Mouse (Mus musculus): ENCODE measurements around the gene Vwa2. TPM values are rescaled to one million over a fixed set of nuclear protein-coding genes. Genes with fewer than 3 reads are reported as not detected.

Vwa2 gene
- 0.11 and 0.14 TPM in 2 replicates for polyA plus RNA-seq (2014; fragmentation: Nextera tagmentation; extraction: Ambion mirVana)

DNA sequence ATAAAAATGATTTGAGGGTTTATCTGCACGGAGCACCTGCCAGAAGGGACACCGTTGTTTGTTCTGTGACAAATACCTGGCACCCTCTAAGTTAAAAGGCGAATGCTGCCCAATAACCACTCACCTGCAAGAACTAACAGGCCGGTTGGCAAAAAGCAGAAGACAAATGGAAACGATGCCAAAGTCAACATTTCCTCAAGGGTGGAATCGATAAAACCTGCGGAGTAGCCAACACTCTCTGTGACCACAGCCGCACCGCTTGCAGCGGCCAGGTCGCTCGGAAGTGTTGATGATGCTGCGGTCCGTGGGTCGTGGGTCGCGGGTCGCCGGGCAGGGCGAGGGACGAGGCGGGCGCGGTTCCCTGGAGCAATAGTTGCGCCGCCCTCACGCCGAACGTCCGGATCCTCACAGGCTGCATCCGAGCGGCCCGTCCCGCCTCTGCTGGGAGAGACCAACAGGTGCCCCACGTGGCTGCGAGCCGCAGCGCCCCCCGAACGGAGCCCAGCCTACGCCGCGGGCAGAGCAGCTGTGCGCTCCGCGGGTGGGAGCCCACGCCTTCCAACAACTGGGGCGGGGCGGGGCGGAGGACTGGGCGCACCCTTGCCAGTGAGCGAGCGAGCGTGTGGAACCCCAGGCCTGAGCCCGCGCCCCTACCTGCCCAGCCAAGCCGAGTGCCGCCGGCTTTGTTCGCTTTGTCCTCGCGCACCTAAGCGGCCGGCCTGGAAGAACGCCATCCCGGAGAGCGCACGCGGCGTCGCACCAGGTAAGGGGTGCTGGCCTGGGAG lies at the start of gene Vwa2:
Vwa2 (plus strand) TSS at position 434 of the 785 bp plus-strand sequence.
- Histone ChIP-seq H3K27ac (ENCODE audit: low read depth, low read length) (no peak within 1 kb of the TSS), H3K9ac (ENCODE audit: low read depth, low read length) (0 out of 2 replicates have a peak within 1 kb of the TSS, but pooled peaks have one; percentile 43), H3K4me3 (ENCODE audit: low read depth, low read length) (peak within 1 kb of the TSS; percentile 58), H3K4me1 (ENCODE audit: control insufficient read depth, insufficient read depth, low read length) (peaks cover 10% of the 10 kb centered on the region), H3K4me2 (peak within 1 kb of the TSS; percentile 98), H3K9me3 (replicated peaks; ENCODE audit: control insufficient read depth, low read length) (no peaks in the 10 kb centered on the region), H3K36me3 (ENCODE audit: control insufficient read depth, insufficient read depth, low read length) (no peaks in the 10 kb centered on the region), H3K27me3 (ENCODE audit: control insufficient read depth, insufficient read depth, low read length) (peaks cover 57% of the 10 kb centered on the region)
- WGBS (ENCODE audit: insufficient replicate concordance), result 3% methylated on average over 70 of the region's 71 CpGs
- peak; percentile 35; the same call in 1 of the 2 replicates for ATAC-seq (replicated peaks; ENCODE audit: insufficient number of reproducible peaks, low FRiP score, low TSS enrichment)

DNA sequence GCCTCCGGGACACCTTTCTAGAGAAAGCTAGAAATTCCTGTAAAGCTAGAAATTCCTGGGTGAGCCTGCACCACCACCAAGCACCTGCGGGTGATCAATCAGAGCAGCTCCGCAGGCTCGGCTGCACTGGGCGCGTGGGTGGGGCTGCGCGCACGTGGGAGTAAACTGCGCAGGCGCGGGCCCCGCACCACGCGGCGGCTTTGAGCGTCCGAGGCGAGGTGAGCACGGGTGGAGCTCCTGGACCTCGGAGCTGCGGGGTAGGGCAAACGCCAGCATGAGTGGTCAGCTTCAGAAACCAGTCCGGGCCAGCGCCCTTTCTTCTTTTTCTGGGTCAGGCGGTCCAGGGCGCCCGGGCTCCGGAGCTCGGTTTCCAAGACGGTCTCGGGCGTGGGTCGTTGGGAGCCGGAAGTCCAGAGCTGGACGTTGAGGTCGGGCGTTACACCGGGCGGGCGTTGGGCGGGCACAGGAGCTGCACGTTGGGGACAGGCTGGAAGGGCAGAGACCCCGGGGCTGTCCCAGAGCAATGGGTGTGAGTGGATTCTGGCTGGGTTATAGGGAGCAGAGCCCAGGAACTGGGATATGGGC lies 47.9 kb upstream of the Vwa2 start, which contains the start of gene Tdrd1:
Tdrd1 (plus strand) TSS at position 163 of the 585 bp plus-strand sequence.
- Histone ChIP-seq H3K9ac (ENCODE audit: low read depth, low read length) (no peak within 1 kb of the TSS), H3K4me1 (ENCODE audit: control insufficient read depth, insufficient read depth, low read length) (peaks cover 1% of the 10 kb centered on the region; the same call in 1 of the 2 replicates), H3K4me2 (peak within 1 kb of the TSS; percentile 60), H3K27ac (ENCODE audit: low read depth, low read length) (no peak within 1 kb of the TSS), H3K9me3 (replicated peaks; ENCODE audit: control insufficient read depth, low read length) (no peaks in the 10 kb centered on the region), H3K36me3 (ENCODE audit: control insufficient read depth, insufficient read depth, low read length) (no peaks in the 10 kb centered on the region), H3K27me3 (ENCODE audit: control insufficient read depth, insufficient read depth, low read length) (peaks cover 9% of the 10 kb centered on the region), H3K4me3 (ENCODE audit: low read depth, low read length) (peak within 1 kb of the TSS; percentile 25; the same call in 1 of the 2 replicates)
- 39% methylated on average over 41 of the region's 44 CpGs for WGBS (ENCODE audit: insufficient replicate concordance)
- no peak for ATAC-seq (replicated peaks; ENCODE audit: insufficient number of reproducible peaks, low FRiP score, low TSS enrichment)

DNA sequence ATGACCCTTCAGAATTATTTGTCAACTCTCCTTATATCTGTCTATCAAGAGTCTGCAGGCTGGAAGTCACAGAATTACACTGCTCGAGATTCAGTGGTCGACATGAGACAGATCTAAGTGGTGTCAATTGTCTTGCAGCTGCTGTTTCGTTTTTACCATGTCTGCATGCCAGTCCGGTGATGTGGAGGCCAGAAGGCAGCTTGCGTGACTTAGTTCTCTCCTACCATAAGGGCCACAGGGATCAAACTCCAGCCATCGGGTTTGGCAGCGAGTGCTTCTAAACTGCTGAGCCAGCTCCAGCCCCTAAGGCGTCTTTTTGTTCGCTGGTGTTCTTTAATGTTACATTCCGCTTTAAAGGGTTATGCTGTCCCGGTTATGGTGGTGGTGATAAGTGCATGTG lies 45.7 kb upstream of the Vwa2 start:
- no peak overlapping the region for H3K4me2 ChIP-seq
- no peak for ATAC-seq (replicated peaks; ENCODE audit: insufficient number of reproducible peaks, low FRiP score, low TSS enrichment)
- WGBS (ENCODE audit: insufficient replicate concordance), result 75% methylated on average over 11 of the region's 11 CpGs

GRCm38 (mm10) chr19:56829267-56829666 lies 44.8 kb upstream of the Vwa2 start:
- Histone ChIP-seq H3K9me3 (replicated peaks; ENCODE audit: control insufficient read depth, low read length) (no peaks in the 10 kb centered on the region), H3K27ac (ENCODE audit: low read depth, low read length) (no peak overlapping the region), H3K4me3 (ENCODE audit: low read depth, low read length) (no peak overlapping the region), H3K27me3 (ENCODE audit: control insufficient read depth, insufficient read depth, low read length) (peaks cover 9% of the 10 kb centered on the region), H3K4me2 (no peak overlapping the region), H3K9ac (ENCODE audit: low read depth, low read length) (no peak overlapping the region), H3K4me1 (ENCODE audit: control insufficient read depth, insufficient read depth, low read length) (no peaks in the 10 kb centered on the region; the same call in 1 of the 2 replicates), H3K36me3 (ENCODE audit: control insufficient read depth, insufficient read depth, low read length) (no peaks in the 10 kb centered on the region)
- no peak for ATAC-seq (replicated peaks; ENCODE audit: insufficient number of reproducible peaks, low FRiP score, low TSS enrichment)
- WGBS (ENCODE audit: insufficient replicate concordance), result 85% methylated on average over 9 of the region's 9 CpGs

More for the DNA sequence above, 45.7 kb upstream of the Vwa2 start:
- Histone ChIP-seq H3K9ac (ENCODE audit: low read depth, low read length) (no peak overlapping the region), H3K4me1 (ENCODE audit: control insufficient read depth, insufficient read depth, low read length) (no peaks in the 10 kb centered on the region; the same call in 1 of the 2 replicates), H3K4me3 (ENCODE audit: low read depth, low read length) (no peak overlapping the region), H3K9me3 (replicated peaks; ENCODE audit: control insufficient read depth, low read length) (no peaks in the 10 kb centered on the region), H3K36me3 (ENCODE audit: control insufficient read depth, insufficient read depth, low read length) (no peaks in the 10 kb centered on the region), H3K27ac (ENCODE audit: low read depth, low read length) (no peak overlapping the region), H3K27me3 (ENCODE audit: control insufficient read depth, insufficient read depth, low read length) (peaks cover 9% of the 10 kb centered on the region)

GRCm38 (mm10) chr19:56830163-56830562 lies 43.9 kb upstream of the Vwa2 start:
- WGBS (ENCODE audit: insufficient replicate concordance), result 89% methylated on average over 4 of the region's 4 CpGs
- Histone ChIP-seq H3K9me3 (replicated peaks; ENCODE audit: control insufficient read depth, low read length) (no peaks in the 10 kb centered on the region), H3K9ac (ENCODE audit: low read depth, low read length) (no peak overlapping the region), H3K4me2 (no peak overlapping the region), H3K27me3 (ENCODE audit: control insufficient read depth, insufficient read depth, low read length) (peaks cover 9% of the 10 kb centered on the region), H3K4me1 (ENCODE audit: control insufficient read depth, insufficient read depth, low read length) (no peaks in the 10 kb centered on the region; the same call in 1 of the 2 replicates), H3K36me3 (ENCODE audit: control insufficient read depth, insufficient read depth, low read length) (no peaks in the 10 kb centered on the region), H3K27ac (ENCODE audit: low read depth, low read length) (no peak overlapping the region), H3K4me3 (ENCODE audit: low read depth, low read length) (no peak overlapping the region)
- ATAC-seq (replicated peaks; ENCODE audit: insufficient number of reproducible peaks, low FRiP score, low TSS enrichment), result no peak

DNA sequence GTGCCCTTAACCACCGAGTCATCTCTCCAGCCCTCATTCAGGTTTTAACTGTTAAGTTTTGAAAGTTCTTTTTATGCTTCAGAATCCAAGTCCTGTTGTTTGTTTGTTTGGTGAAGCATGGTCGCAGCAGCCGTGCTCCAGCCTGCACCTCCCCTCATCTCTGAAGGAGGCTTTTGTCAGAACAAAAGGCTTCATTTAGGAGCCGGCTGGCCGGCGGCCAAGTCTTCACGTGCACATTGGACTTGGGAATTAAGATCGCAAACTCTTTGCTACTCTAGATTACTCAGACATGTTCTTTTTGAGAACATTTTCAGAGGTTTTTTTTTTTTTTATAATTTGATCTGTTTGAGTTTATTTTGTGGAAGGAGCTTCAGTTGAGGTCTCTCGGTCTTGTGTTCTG lies 38.7 kb upstream of the Vwa2 start:
- Histone ChIP-seq H3K9me3 (replicated peaks; ENCODE audit: control insufficient read depth, low read length) (no peaks in the 10 kb centered on the region), H3K4me2 (no peak overlapping the region), H3K27ac (ENCODE audit: low read depth, low read length) (no peak overlapping the region), H3K27me3 (ENCODE audit: control insufficient read depth, insufficient read depth, low read length) (no peaks in the 10 kb centered on the region), H3K4me1 (ENCODE audit: control insufficient read depth, insufficient read depth, low read length) (no peaks in the 10 kb centered on the region), H3K9ac (ENCODE audit: low read depth, low read length) (no peak overlapping the region), H3K36me3 (ENCODE audit: control insufficient read depth, insufficient read depth, low read length) (no peaks in the 10 kb centered on the region), H3K4me3 (ENCODE audit: low read depth, low read length) (no peak overlapping the region)
- ATAC-seq (replicated peaks; ENCODE audit: insufficient number of reproducible peaks, low FRiP score, low TSS enrichment), result no peak
- WGBS (ENCODE audit: insufficient replicate concordance), result 78% methylated on average over 9 of the region's 9 CpGs

DNA sequence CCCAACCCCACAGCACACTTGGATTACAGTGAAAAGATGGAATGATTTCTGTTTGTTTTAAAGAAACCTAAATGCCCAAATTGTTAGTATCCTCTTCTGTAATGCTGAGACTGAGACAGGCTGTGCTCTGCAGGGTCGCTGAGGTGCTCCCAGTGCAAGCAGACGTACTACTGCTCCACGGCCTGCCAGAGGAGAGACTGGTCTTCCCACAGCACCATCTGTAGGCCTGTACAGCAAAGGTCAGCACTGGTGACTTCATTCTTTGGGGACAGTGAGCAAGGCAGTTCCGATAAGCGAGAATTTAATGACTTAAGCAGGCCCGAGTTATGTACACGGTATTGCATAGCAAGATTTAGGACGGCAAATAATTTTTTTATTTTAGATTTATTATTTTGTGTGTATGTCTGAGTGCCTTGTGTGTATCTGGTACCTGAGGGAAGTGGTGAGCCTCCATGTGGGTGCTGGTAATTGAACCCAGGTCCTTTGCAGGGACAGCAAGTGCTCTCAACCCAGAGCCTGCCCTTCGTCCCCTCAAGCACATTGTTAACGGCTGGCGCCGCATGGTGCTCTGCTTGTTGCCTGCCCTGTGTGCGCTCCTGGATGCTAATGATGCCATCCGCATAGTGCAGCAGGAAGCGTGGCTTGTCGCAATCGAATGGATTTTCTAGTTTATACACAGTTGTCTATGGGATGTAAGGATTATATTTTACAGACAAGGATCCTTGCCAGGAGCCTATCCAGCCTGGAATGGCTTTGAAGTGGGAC lies 34.9 kb upstream of the Vwa2 start:
- Histone ChIP-seq H3K36me3 (ENCODE audit: control insufficient read depth, insufficient read depth, low read length) (no peaks in the 10 kb centered on the region), H3K4me1 (ENCODE audit: control insufficient read depth, insufficient read depth, low read length) (no peaks in the 10 kb centered on the region), H3K4me2 (no peak overlapping the region), H3K27me3 (ENCODE audit: control insufficient read depth, insufficient read depth, low read length) (no peaks in the 10 kb centered on the region), H3K9ac (ENCODE audit: low read depth, low read length) (no peak overlapping the region), H3K9me3 (replicated peaks; ENCODE audit: control insufficient read depth, low read length) (no peaks in the 10 kb centered on the region), H3K4me3 (ENCODE audit: low read depth, low read length) (no peak overlapping the region), H3K27ac (ENCODE audit: low read depth, low read length) (no peak overlapping the region)
- WGBS (ENCODE audit: insufficient replicate concordance), result 73% methylated on average over 17 of the region's 17 CpGs
- ATAC-seq (replicated peaks; ENCODE audit: insufficient number of reproducible peaks, low FRiP score, low TSS enrichment), result no peak

DNA sequence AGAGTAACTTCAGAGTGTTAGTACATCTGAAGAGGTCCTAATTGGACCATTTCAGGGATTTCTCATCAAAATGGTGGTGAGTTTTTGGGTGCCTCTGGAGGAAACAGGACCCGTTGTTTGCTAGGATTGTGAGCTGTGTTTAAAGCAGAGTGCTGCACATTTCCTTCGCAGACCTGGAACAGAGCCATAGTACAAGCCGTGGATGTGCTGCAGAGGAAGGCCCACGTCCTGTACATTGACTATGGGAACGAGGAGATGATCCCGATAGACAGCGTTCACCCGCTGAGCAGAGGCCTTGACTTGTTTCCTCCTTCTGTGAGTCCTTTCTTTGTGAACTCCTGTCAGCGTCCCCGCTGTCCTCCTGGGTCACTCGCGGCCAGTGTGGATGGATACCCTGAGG lies 31.1 kb upstream of the Vwa2 start:
- WGBS (ENCODE audit: insufficient replicate concordance), result 85% methylated on average over 12 of the region's 12 CpGs
- no peak overlapping the region for H3K9ac ChIP-seq (ENCODE audit: low read depth, low read length)
- H3K9me3 ChIP-seq (replicated peaks; ENCODE audit: control insufficient read depth, low read length), result no peaks in the 10 kb centered on the region
- H3K36me3 ChIP-seq (ENCODE audit: control insufficient read depth, insufficient read depth, low read length), result no peaks in the 10 kb centered on the region
- H3K27me3 ChIP-seq (ENCODE audit: control insufficient read depth, insufficient read depth, low read length), result no peaks in the 10 kb centered on the region
- no peaks in the 10 kb centered on the region for H3K4me1 ChIP-seq (ENCODE audit: control insufficient read depth, insufficient read depth, low read length)
- H3K4me2 ChIP-seq, result no peak overlapping the region
- no peak overlapping the region for H3K27ac ChIP-seq (ENCODE audit: low read depth, low read length)
- H3K4me3 ChIP-seq (ENCODE audit: low read depth, low read length), result no peak overlapping the region
- ATAC-seq (replicated peaks; ENCODE audit: insufficient number of reproducible peaks, low FRiP score, low TSS enrichment), result no peak

Measured in heart, embryonic 11.5 days (tissue).